Mouse (Mus musculus) stomach, embryonic 15.5 days (tissue): Measurements from ENCODE around the gene Fam89b. TPM values are rescaled to one million over a fixed set of nuclear protein-coding genes. Genes with fewer than 3 reads are reported as not detected.
"Not testable (repeated sequence)": the region's sequence is repeated elsewhere in the genome, so short reads cannot be mapped to it uniquely, and the experiment has no call there.

Experiments
- ATAC-seq: fragments of 200-750 bp; cut with Nextera tagmentation; 2 replicates; pipeline ENCODE4 v1.8.0; 2017; ENCODE audit warnings: low read depth, moderate number of reproducible peaks, moderate TSS enrichment; ENCODE audit not compliant: insufficient read depth, low FRiP score
- H3K27ac ChIP-seq: fragments of 300-500 bp; sonication (generic); 2 replicates; pipeline ENCODE4 v1.5.1; 2015; ENCODE audit warnings: mild to moderate bottlenecking, inconsistent platforms
- H3K27me3 ChIP-seq: fragments of 300-500 bp; sonication (generic); replicated peaks from 2 replicates; pipeline ENCODE4 v1.6.1; 2015; ENCODE audit warnings: inconsistent platforms
- H3K36me3 ChIP-seq: fragments of 300-500 bp; sonication (generic); 2 replicates; pipeline ENCODE4 v1.6.1; 2015; ENCODE audit warnings: inconsistent platforms
- H3K4me1 ChIP-seq: fragments of 300-500 bp; sonication (generic); 2 replicates; pipeline ENCODE4 v1.6.1; 2015; ENCODE audit warnings: inconsistent platforms
- H3K4me2 ChIP-seq: fragments of 300-500 bp; sonication (generic); 2 replicates; pipeline ENCODE4 v1.6.1; 2015; ENCODE audit warnings: mild to moderate bottlenecking, inconsistent platforms
- H3K4me3 ChIP-seq: fragments of 300-500 bp; sonication (generic); replicated peaks from 2 replicates; pipeline ENCODE4 v1.5.1; 2015; ENCODE audit warnings: inconsistent platforms
- H3K9ac ChIP-seq: fragments of 300-500 bp; sonication (generic); 2 replicates; pipeline ENCODE4 v1.6.1; 2015; ENCODE audit warnings: inconsistent platforms
- H3K9me3 ChIP-seq: fragments of 300-500 bp; sonication (generic); 2 replicates; pipeline ENCODE4 v1.6.1; 2016; ENCODE audit warnings: inconsistent platforms
- WGBS: fragments of 180-500 bp; shearing (Covaris S2); methylation state at CpG from one replicate; pipeline ENCODE4 v1.1.7; 2015; 5-methylcytosine and 5-hydroxymethylcytosine counted together
- microRNA-seq: library from miRNA; unstranded; fragments of <30 nt; microRNA quantifications from one replicate; pipeline ENCODE4, GENCODE M21; 2016
- polyA plus RNA-seq: library from polyadenylated mRNA; unstranded; fragments of >200 nt; fragmentation: Nextera tagmentation; extraction: Ambion mirVana; gene quantifications from 2 replicates; pipeline ENCODE4 v1.2.1, GENCODE M21; 2015

The Fam89b gene
- polyA plus RNA-seq, 1 experiment from 2014 or later = 81.5 TPM

- Histone ChIP-seq H3K4me3 (peak overlapping the region; percentile 97), H3K27ac (peak overlapping the region; percentile 95), H3K36me3 (peaks cover 36% of the 10 kb centered on the region), H3K9ac (peak overlapping the region; percentile 85), H3K4me2 (peak overlapping the region; percentile 99), H3K27me3 (no peaks in the 10 kb centered on the region), H3K9me3 (no peaks in the 10 kb centered on the region), H3K4me1 (peaks cover 38% of the 10 kb centered on the region)
- WGBS = 21% methylated on average over 9 of the region's 9 CpGs
- ATAC-seq = no peak
These were observed 41.7 kb downstream of the Fam89b start for GRCm38 (mm10) chr19:5687738-5688137.

GRCm38 (mm10) chr19:5686954-5687353 is 42.5 kb downstream of the Fam89b start:
- Histone ChIP-seq H3K4me3 (peak overlapping the region; percentile 97; the same call in 1 of the 2 replicates), H3K4me1 (peaks cover 31% of the 10 kb centered on the region), H3K36me3 (peaks cover 40% of the 10 kb centered on the region)
- H3K27me3 ChIP-seq, H3K9me3 ChIP-seq, H3K4me2 ChIP-seq, H3K9ac ChIP-seq, ATAC-seq, H3K27ac ChIP-seq: not testable (repeated sequence)
- 91% methylated on average over 12 of the region's 12 CpGs for WGBS

- Histone ChIP-seq H3K9me3 (no peaks in the 10 kb centered on the region), H3K27me3 (no peaks in the 10 kb centered on the region), H3K4me2 (no peak overlapping the region), H3K4me1 (peaks cover 25% of the 10 kb centered on the region), H3K9ac (no peak overlapping the region), H3K36me3 (peaks cover 45% of the 10 kb centered on the region), H3K27ac (no peak overlapping the region), H3K4me3 (no peak overlapping the region)
- WGBS = 71% methylated on average over 13 of the region's 13 CpGs
- ATAC-seq = no peak
These were observed 43.0 kb downstream of the Fam89b start for GRCm38 (mm10) chr19:5686437-5686836.

- H3K4me3 ChIP-seq = no peak overlapping the region
- H3K4me2 ChIP-seq = no peak overlapping the region
- WGBS = 91% methylated on average over 11 of the region's 11 CpGs
- no peaks in the 10 kb centered on the region for H3K9me3 ChIP-seq
- no peak for ATAC-seq
- no peak overlapping the region for H3K9ac ChIP-seq
- H3K36me3 ChIP-seq = peaks cover 46% of the 10 kb centered on the region
- H3K4me1 ChIP-seq = peaks cover 20% of the 10 kb centered on the region
- H3K27ac ChIP-seq = no peak overlapping the region
- H3K27me3 ChIP-seq = no peaks in the 10 kb centered on the region
These were observed 43.6 kb downstream of the Fam89b start for GRCm38 (mm10) chr19:5685861-5686260.

GRCm38 (mm10) chr19:5685431-5685830 is 44.0 kb downstream of the Fam89b start:
- no peak overlapping the region for H3K4me3 ChIP-seq
- no peak overlapping the region for H3K9ac ChIP-seq
- peaks cover 15% of the 10 kb centered on the region for H3K4me1 ChIP-seq
- H3K4me2 ChIP-seq = no peak overlapping the region
- H3K27me3 ChIP-seq = no peaks in the 10 kb centered on the region
- no peak overlapping the region for H3K27ac ChIP-seq
- peaks cover 50% of the 10 kb centered on the region for H3K36me3 ChIP-seq
- 95% methylated on average over 19 of the region's 19 CpGs for WGBS
- no peak for ATAC-seq
- no peaks in the 10 kb centered on the region for H3K9me3 ChIP-seq

- peaks cover 11% of the 10 kb centered on the region for H3K4me1 ChIP-seq
- no peak overlapping the region for H3K4me3 ChIP-seq
- ATAC-seq = no peak
- no peaks in the 10 kb centered on the region for H3K9me3 ChIP-seq
- H3K27me3 ChIP-seq = no peaks in the 10 kb centered on the region
- H3K9ac ChIP-seq = no peak overlapping the region
- 94% methylated on average over 13 of the region's 13 CpGs for WGBS
- H3K4me2 ChIP-seq = no peak overlapping the region
- H3K27ac ChIP-seq = no peak overlapping the region
- H3K36me3 ChIP-seq = peaks cover 55% of the 10 kb centered on the region
These were observed 44.5 kb downstream of the Fam89b start for GRCm38 (mm10) chr19:5684985-5685384.

GRCm38 (mm10) chr19:5684236-5684635 is 45.2 kb downstream of the Fam89b start:
- WGBS = 93% methylated on average over 12 of the region's 12 CpGs
- Histone ChIP-seq H3K27me3 (no peaks in the 10 kb centered on the region), H3K9me3 (no peaks in the 10 kb centered on the region), H3K27ac (no peak overlapping the region), H3K9ac (no peak overlapping the region), H3K4me1 (peaks cover 11% of the 10 kb centered on the region), H3K4me2 (no peak overlapping the region), H3K36me3 (peaks cover 62% of the 10 kb centered on the region), H3K4me3 (no peak overlapping the region)
- no peak for ATAC-seq

GRCm38 (mm10) chr19:5680432-5680831 is 49.0 kb downstream of the Fam89b start:
- no peaks in the 10 kb centered on the region for H3K27me3 ChIP-seq
- ATAC-seq = no peak
- H3K36me3 ChIP-seq = peaks cover 76% of the 10 kb centered on the region
- H3K4me1 ChIP-seq = no peaks in the 10 kb centered on the region
- H3K9me3 ChIP-seq = no peaks in the 10 kb centered on the region
- no peak overlapping the region for H3K27ac ChIP-seq
- 82% methylated on average over 4 of the region's 4 CpGs for WGBS
- no peak overlapping the region for H3K9ac ChIP-seq
- H3K4me2 ChIP-seq = no peak overlapping the region
- no peak overlapping the region for H3K4me3 ChIP-seq

Small RNA genes within 50 kb of the gene (microRNA-seq; reads per million reads assigned to microRNA genes)
- 0.58 reads per million for gene Mir6987

Other genes starting within 250 kb of the Fam89b start
- gene Mus81, start 241.3 kb downstream of the Fam89b start, polyA plus RNA-seq = 35.6 and 36.3 TPM in 2 replicates
- gene Cfl1, start 239.2 kb downstream of the Fam89b start, polyA plus RNA-seq = 2,358 and 2,394 TPM in 2 replicates
- not detected in 2 replicates for gene 1700020D05Rik, start 225.9 kb downstream of the Fam89b start, polyA plus RNA-seq
- 8.8 and 11.1 TPM in 2 replicates for gene Snx32, start 219.1 kb downstream of the Fam89b start, polyA plus RNA-seq
- 14.6 and 17.8 TPM in 2 replicates for gene Ovol1, start 169.0 kb downstream of the Fam89b start, polyA plus RNA-seq
- gene Ap5b1, start 161.6 kb downstream of the Fam89b start, polyA plus RNA-seq = 7.1 and 8.3 TPM in 2 replicates
- 124 and 144 TPM in 2 replicates for gene Rnaseh2c, start 127.8 kb downstream of the Fam89b start, polyA plus RNA-seq
- gene Kat5, start 119.4 kb downstream of the Fam89b start, polyA plus RNA-seq = 42.2 and 49.1 TPM in 2 replicates
- 43.5 and 46.0 TPM in 2 replicates for gene Rela, start 92.2 kb downstream of the Fam89b start, polyA plus RNA-seq
- gene Sipa1, start 65.9 kb downstream of the Fam89b start, polyA plus RNA-seq = 28.7 and 28.8 TPM in 2 replicates
- gene Map3k11, start 40.9 kb downstream of the Fam89b start, polyA plus RNA-seq = 27.7 and 32.3 TPM in 2 replicates
- 17.7 and 19.3 TPM in 2 replicates for gene Pcnx3, start 40.7 kb downstream of the Fam89b start, polyA plus RNA-seq
- gene Kcnk7, start 25.3 kb downstream of the Fam89b start, polyA plus RNA-seq = 0.52 and 1.3 TPM in 2 replicates
- 45.0 and 50.0 TPM in 2 replicates for gene Ehbp1l1, start 3.3 kb downstream of the Fam89b start, polyA plus RNA-seq
- 27.1 and 30.6 TPM in 2 replicates for gene Ltbp3, start 11.3 kb upstream of the Fam89b start, polyA plus RNA-seq
- 63.6 and 68.9 TPM in 2 replicates for gene Scyl1, start 41.8 kb upstream of the Fam89b start, polyA plus RNA-seq
- 25.3 and 27.7 TPM in 2 replicates for gene Frmd8, start 145.6 kb upstream of the Fam89b start, polyA plus RNA-seq
- gene Slc25a45, start 148.2 kb upstream of the Fam89b start, polyA plus RNA-seq = 5.5 TPM in 2 replicates
- 2.3 and 2.4 TPM in 2 replicates for gene Tigd3, start 164.5 kb upstream of the Fam89b start, polyA plus RNA-seq
- 98.7 and 118 TPM in 2 replicates for gene Dpf2, start 183.4 kb upstream of the Fam89b start, polyA plus RNA-seq
- gene Cdc42ep2, start 195.2 kb upstream of the Fam89b start, polyA plus RNA-seq = 9.6 and 11.0 TPM in 2 replicates
- 60.9 and 64.2 TPM in 2 replicates for gene Pola2, start 234.5 kb upstream of the Fam89b start, polyA plus RNA-seq